Mouse (Mus musculus): ENCODE data around the gene Gm815. TPM values are rescaled to one million over a fixed set of nuclear protein-coding genes. Genes with fewer than 3 reads are reported as not detected.

Gm815 gene
- not detected for polyA plus RNA-seq (2014; fragmentation: Illumina TruSeq; extraction: RNeasy Lipid Tissue Mini Kit (QIAGEN cat#74804); ENCODE audit: low read depth, low replicate concordance)

DNA sequence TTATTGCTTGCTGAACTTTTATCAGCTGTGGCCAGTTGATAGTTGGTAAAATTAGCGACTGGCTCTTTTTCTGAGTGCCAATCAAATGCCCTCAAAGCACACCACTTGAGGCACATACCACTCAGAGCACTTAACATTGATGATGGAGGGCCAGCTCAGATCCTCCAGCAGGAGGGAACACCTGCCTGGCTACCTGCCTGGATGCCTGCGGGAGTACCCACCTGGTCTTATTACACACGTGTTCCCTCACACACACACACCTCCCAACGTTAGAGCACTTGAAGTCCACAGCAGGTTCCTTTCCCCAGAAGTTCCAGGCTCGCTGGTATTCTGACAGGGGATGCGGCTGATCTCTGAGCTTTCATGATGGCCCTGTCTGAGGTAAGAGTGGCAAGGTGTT lies at the start of gene Gm815:
Gm815 (plus strand) TSS at position 266 of the 400 bp plus-strand sequence.

